Mouse (Mus musculus): ENCODE results near the gene 1700028J19Rik. TPM values are rescaled to one million over a fixed set of nuclear protein-coding genes. Genes with fewer than 3 reads are reported as not detected.

Gene 1700028J19Rik
- polyA plus RNA-seq, 1 experiment from 2014 or later: 1.8 TPM

DNA sequence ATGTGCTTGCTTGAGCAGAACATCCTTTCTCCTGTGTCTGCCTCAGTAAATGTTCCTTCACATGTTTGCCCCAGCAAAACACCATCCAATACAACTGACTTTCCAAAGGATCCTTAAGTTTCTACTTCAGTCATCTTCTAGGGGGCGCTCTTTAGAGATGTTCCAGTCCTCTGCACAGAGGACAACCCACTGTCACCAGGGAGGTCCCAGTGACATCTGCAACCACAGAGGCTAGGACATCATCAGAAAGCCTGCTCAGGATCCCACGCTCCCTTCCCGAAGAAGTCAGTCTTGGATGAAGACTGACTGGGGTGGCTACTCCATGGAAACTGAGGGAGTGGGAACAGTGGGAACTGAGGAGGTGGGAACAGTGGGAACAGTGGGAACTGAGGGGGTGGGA, 29.1 kb upstream of the 1700028J19Rik start:
- no peaks in the 10 kb centered on the region for H3K9me3 ChIP-seq (ENCODE audit: control insufficient read depth, low read length)
- H3K9ac ChIP-seq (replicated peaks; ENCODE audit: low read length): no peak overlapping the region
- H3K36me3 ChIP-seq (ENCODE audit: control insufficient read depth, insufficient read depth, low read length): no peaks in the 10 kb centered on the region
- no peaks in the 10 kb centered on the region for H3K4me1 ChIP-seq (ENCODE audit: control insufficient read depth, insufficient read depth, low read length)
- no peak overlapping the region for H3K4me3 ChIP-seq (replicated peaks; ENCODE audit: low read depth, low read length)
- 80% methylated on average over 3 of the region's 3 CpGs for WGBS
- no peak for ATAC-seq (ENCODE audit: low FRiP score, low TSS enrichment)
- H3K27ac ChIP-seq (replicated peaks; ENCODE audit: low read depth, low read length): no peak overlapping the region
- H3K4me2 ChIP-seq (ENCODE audit: low read length): no peak overlapping the region
- H3K27me3 ChIP-seq (ENCODE audit: control insufficient read depth, insufficient read depth, low read length): no peaks in the 10 kb centered on the region
- DNase-seq: no peak

DNA sequence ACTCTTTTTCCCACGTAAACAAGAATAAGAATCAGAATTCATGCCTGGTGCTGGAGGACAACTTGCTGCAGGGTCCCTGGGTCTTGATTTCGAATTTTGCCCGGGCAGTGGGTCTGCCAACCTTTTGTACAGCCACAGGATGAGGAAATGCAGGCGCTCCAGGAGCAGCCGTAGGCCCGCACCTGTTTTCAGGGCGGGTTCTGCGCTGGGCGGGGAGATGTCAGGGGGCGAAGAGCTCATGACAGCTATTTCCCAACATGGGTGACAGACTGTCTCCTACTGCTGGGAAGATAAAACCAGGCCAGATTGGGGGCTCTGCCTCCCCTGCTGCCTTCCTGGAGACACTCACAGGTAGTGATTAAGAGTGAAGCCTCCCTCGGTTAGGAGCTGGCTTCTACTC, 27.6 kb upstream of the 1700028J19Rik start:
- no peak overlapping the region for H3K9ac ChIP-seq (replicated peaks; ENCODE audit: low read length)
- H3K36me3 ChIP-seq (ENCODE audit: control insufficient read depth, insufficient read depth, low read length): no peaks in the 10 kb centered on the region
- H3K9me3 ChIP-seq (ENCODE audit: control insufficient read depth, low read length): no peaks in the 10 kb centered on the region
- H3K4me1 ChIP-seq (ENCODE audit: control insufficient read depth, insufficient read depth, low read length): no peaks in the 10 kb centered on the region
- 55% methylated on average over 11 of the region's 11 CpGs for WGBS
- H3K4me2 ChIP-seq (ENCODE audit: low read length): no peak overlapping the region
- no peaks in the 10 kb centered on the region for H3K27me3 ChIP-seq (ENCODE audit: control insufficient read depth, insufficient read depth, low read length)
- ATAC-seq (ENCODE audit: low FRiP score, low TSS enrichment): no peak
- H3K27ac ChIP-seq (replicated peaks; ENCODE audit: low read depth, low read length): no peak overlapping the region
- DNase-seq: no peak
- no peak overlapping the region for H3K4me3 ChIP-seq (replicated peaks; ENCODE audit: low read depth, low read length)

DNA sequence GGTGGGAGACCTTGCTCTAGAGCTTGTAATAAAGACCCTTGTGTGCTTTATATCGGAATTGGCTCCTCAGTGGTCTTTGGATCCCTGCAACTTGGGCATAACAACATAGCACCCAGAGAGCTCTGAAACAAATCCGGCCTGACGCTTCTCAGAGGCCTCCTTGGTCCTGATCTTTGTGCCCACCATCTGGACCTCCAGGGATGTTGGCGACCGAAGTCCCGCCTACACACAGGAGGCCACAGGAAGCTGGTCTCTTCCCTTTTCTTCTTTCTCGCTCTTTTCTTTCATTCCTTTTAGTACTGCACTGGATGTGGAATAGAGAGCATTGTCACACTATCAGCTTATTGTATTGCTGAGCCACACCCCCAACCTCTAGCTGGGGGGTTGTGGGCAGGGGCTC, 27.0 kb upstream of the 1700028J19Rik start:
- Histone ChIP-seq H3K4me1 (ENCODE audit: control insufficient read depth, insufficient read depth, low read length) (no peaks in the 10 kb centered on the region), H3K27ac (replicated peaks; ENCODE audit: low read depth, low read length) (no peak overlapping the region), H3K36me3 (ENCODE audit: control insufficient read depth, insufficient read depth, low read length) (no peaks in the 10 kb centered on the region), H3K4me2 (ENCODE audit: low read length) (no peak overlapping the region), H3K9ac (replicated peaks; ENCODE audit: low read length) (no peak overlapping the region), H3K27me3 (ENCODE audit: control insufficient read depth, insufficient read depth, low read length) (no peaks in the 10 kb centered on the region), H3K4me3 (replicated peaks; ENCODE audit: low read depth, low read length) (no peak overlapping the region), H3K9me3 (ENCODE audit: control insufficient read depth, low read length) (no peaks in the 10 kb centered on the region)
- no peak for ATAC-seq (ENCODE audit: low FRiP score, low TSS enrichment)
- WGBS: 58% methylated on average over 7 of the region's 7 CpGs
- DNase-seq: no peak

DNA sequence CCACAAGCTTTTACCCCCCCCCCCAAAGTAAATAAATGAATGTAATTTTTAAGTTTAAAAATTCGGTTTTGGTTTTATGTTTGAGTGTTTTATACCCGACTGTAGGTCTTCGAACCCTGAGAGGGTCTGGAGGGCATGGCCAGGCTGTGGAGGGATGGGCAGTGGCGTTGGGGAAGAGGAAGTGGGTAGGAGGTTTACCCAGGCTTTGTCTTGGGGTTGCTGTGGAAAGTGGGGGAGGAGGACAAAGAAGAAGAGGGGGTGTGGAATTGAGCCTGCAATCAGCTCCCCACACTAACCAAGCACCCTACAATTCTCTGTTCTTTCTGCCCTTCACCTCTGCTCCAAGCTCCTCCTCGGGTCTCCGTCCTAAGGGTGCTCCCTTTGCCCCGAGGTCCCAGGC, 26.1 kb upstream of the 1700028J19Rik start:
- Histone ChIP-seq H3K27ac (replicated peaks; ENCODE audit: low read depth, low read length) (no peak overlapping the region), H3K9ac (replicated peaks; ENCODE audit: low read length) (no peak overlapping the region), H3K4me1 (ENCODE audit: control insufficient read depth, insufficient read depth, low read length) (no peaks in the 10 kb centered on the region), H3K9me3 (ENCODE audit: control insufficient read depth, low read length) (no peaks in the 10 kb centered on the region), H3K36me3 (ENCODE audit: control insufficient read depth, insufficient read depth, low read length) (no peaks in the 10 kb centered on the region), H3K4me3 (replicated peaks; ENCODE audit: low read depth, low read length) (no peak overlapping the region), H3K27me3 (ENCODE audit: control insufficient read depth, insufficient read depth, low read length) (no peaks in the 10 kb centered on the region), H3K4me2 (ENCODE audit: low read length) (no peak overlapping the region)
- ATAC-seq (ENCODE audit: low FRiP score, low TSS enrichment) (no peak), DNase-seq (no peak)
- 93% methylated on average over 7 of the region's 7 CpGs for WGBS

DNA sequence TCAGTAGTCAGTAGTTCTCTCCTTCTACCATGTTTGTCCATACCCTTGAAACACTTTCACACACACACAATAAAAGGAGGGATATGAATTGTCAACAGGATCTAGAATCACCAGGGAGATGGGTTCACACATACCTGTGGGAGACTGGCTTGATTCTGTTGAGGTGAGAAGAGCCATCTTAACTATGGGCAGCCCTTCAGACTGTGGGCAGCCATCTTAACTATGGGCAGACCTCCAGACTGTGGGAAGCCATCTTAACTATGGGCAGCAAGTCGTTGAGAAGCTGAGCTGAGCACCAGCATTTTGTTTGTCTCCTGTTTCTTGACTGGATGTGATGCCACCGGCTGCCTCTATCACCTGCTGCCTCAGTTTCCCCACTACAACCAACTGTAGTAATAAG, 24.8 kb upstream of the 1700028J19Rik start:
- no peaks in the 10 kb centered on the region for H3K36me3 ChIP-seq (ENCODE audit: control insufficient read depth, insufficient read depth, low read length)
- H3K27me3 ChIP-seq (ENCODE audit: control insufficient read depth, insufficient read depth, low read length): no peaks in the 10 kb centered on the region; the same call in 1 of the 2 replicates
- DNase-seq: peak; percentile 66
- no peaks in the 10 kb centered on the region for H3K4me1 ChIP-seq (ENCODE audit: control insufficient read depth, insufficient read depth, low read length)
- no peaks in the 10 kb centered on the region for H3K9me3 ChIP-seq (ENCODE audit: control insufficient read depth, low read length)
- no peak overlapping the region for H3K9ac ChIP-seq (replicated peaks; ENCODE audit: low read length)
- no peak overlapping the region for H3K4me3 ChIP-seq (replicated peaks; ENCODE audit: low read depth, low read length)
- H3K4me2 ChIP-seq (ENCODE audit: low read length): no peak overlapping the region
- H3K27ac ChIP-seq (replicated peaks; ENCODE audit: low read depth, low read length): no peak overlapping the region
- no peak for ATAC-seq (ENCODE audit: low FRiP score, low TSS enrichment)
- 68% methylated on average over 2 of the region's 2 CpGs for WGBS

DNA sequence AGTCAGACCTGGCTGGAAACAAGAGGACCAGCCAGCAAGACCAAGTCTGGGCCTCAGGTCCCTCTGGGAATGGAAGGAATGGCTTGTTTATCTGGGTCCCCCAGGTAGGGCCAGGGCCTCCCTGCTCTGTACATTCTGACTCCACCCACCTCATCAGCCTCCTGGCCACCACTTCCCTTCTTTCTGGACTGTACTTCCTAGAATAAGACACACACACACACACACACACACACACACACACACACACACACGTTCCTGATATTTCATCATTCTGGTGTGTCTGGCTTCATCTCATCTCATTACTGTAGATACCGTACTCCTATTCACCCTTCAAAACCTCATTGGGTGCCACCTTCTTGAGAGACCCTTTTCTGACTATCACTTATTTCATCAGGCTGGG, 22.9 kb upstream of the 1700028J19Rik start:
- 92% methylated on average over 2 of the region's 2 CpGs for WGBS
- no peak for ATAC-seq (ENCODE audit: low FRiP score, low TSS enrichment)
- DNase-seq: no peak

DNA sequence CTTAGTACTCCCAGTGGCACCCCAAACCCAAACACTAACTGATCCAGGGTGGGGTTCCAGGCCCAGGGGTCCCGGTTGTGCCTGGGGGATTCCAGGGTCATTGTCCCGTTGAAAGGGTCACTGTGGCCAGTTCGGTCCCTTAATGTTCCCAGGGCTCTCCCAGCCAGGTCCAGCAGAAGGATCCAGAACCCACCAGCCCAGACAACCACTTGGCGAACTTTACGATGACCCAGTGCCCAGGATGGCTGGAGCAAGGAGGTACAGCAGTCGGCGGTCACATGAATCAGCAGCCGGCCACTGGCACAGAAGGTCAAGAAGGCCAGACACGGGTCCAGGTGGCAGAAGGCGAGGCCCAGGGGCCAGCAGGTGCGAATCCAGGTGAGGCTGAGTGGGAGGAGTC, 21.6 kb upstream of the 1700028J19Rik start:
- peaks cover 3% of the 10 kb centered on the region; the same call in 1 of the 2 replicates for H3K4me1 ChIP-seq (ENCODE audit: control insufficient read depth, insufficient read depth, low read length)
- ATAC-seq (ENCODE audit: low FRiP score, low TSS enrichment) (no peak), DNase-seq (no peak)
- H3K4me2 ChIP-seq (ENCODE audit: low read length): no peak overlapping the region
- H3K27ac ChIP-seq (replicated peaks; ENCODE audit: low read depth, low read length): no peak overlapping the region
- no peaks in the 10 kb centered on the region for H3K9me3 ChIP-seq (ENCODE audit: control insufficient read depth, low read length)
- no peaks in the 10 kb centered on the region; the same call in 1 of the 2 replicates for H3K27me3 ChIP-seq (ENCODE audit: control insufficient read depth, insufficient read depth, low read length)
- 83% methylated on average over 11 of the region's 11 CpGs for WGBS
- no peaks in the 10 kb centered on the region for H3K36me3 ChIP-seq (ENCODE audit: control insufficient read depth, insufficient read depth, low read length)
- no peak overlapping the region for H3K4me3 ChIP-seq (replicated peaks; ENCODE audit: low read depth, low read length)
- 0 out of 2 replicates have a peak overlapping the region, but pooled peaks have one; percentile 4 for H3K9ac ChIP-seq (replicated peaks; ENCODE audit: low read length)

More for the DNA sequence above, 22.9 kb upstream of the 1700028J19Rik start:
- Histone ChIP-seq H3K4me3 (replicated peaks; ENCODE audit: low read depth, low read length) (no peak overlapping the region), H3K36me3 (ENCODE audit: control insufficient read depth, insufficient read depth, low read length) (no peaks in the 10 kb centered on the region), H3K27ac (replicated peaks; ENCODE audit: low read depth, low read length) (no peak overlapping the region), H3K9ac (replicated peaks; ENCODE audit: low read length) (no peak overlapping the region), H3K9me3 (ENCODE audit: control insufficient read depth, low read length) (no peaks in the 10 kb centered on the region), H3K4me1 (ENCODE audit: control insufficient read depth, insufficient read depth, low read length) (no peaks in the 10 kb centered on the region), H3K4me2 (ENCODE audit: low read length) (no peak overlapping the region), H3K27me3 (ENCODE audit: control insufficient read depth, insufficient read depth, low read length) (no peaks in the 10 kb centered on the region; the same call in 1 of the 2 replicates)

DNA sequence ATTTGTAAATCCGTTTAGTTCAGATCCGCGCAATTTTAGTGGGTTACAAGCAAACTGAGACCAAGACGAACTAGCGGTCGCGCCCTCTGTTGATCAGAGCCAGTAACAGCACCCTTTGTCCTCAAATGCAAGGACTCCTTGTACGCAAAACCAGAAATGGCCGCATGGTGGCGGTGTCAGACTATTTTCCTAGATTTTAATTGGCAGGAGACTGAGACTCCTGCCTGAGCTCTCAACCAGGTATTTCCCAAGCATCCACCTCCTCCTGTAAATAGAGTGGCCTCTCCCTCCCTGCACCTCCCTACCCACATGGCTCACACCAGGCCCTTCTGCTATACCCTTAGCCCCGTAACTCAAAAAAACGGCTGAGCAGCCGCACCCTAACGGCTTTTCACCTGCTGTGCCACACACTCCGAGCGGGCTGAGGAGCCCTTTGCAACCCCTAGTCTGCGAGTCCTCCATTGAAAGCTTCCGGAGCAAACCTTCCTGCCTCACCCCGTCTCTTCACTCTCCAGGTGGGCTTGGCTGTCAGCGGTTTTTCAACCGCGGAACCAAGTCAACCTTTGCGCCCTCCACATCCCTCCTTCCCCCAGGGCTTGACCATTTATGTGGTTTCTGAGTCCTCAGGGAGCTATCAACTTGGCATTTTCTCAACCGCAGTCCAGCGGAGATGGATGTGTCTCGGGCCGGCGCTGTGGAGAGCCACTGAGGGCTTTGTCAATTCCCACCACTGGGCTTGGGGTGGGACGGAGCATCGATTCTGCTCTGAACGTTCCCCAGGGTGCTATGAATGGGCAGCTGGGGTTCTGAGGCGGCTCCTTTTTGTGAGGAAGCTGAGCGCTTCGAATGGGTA, 16.5 kb upstream of the 1700028J19Rik start:
- Histone ChIP-seq H3K4me1 (ENCODE audit: control insufficient read depth, insufficient read depth, low read length) (peaks cover 6% of the 10 kb centered on the region; the same call in 1 of the 2 replicates), H3K27ac (replicated peaks; ENCODE audit: low read depth, low read length) (peak overlapping the region; percentile 37), H3K9ac (replicated peaks; ENCODE audit: low read length) (peak overlapping the region; percentile 47), H3K4me3 (replicated peaks; ENCODE audit: low read depth, low read length) (peak overlapping the region; percentile 33), H3K27me3 (ENCODE audit: control insufficient read depth, insufficient read depth, low read length) (no peaks in the 10 kb centered on the region; the same call in 1 of the 2 replicates), H3K4me2 (ENCODE audit: low read length) (peak overlapping the region; percentile 64), H3K36me3 (ENCODE audit: control insufficient read depth, insufficient read depth, low read length) (no peaks in the 10 kb centered on the region), H3K9me3 (ENCODE audit: control insufficient read depth, low read length) (no peaks in the 10 kb centered on the region)
- 2% methylated on average over 34 of the region's 34 CpGs for WGBS
- ATAC-seq (ENCODE audit: low FRiP score, low TSS enrichment): peak; percentile 83
- peak; percentile 99 for DNase-seq

DNA sequence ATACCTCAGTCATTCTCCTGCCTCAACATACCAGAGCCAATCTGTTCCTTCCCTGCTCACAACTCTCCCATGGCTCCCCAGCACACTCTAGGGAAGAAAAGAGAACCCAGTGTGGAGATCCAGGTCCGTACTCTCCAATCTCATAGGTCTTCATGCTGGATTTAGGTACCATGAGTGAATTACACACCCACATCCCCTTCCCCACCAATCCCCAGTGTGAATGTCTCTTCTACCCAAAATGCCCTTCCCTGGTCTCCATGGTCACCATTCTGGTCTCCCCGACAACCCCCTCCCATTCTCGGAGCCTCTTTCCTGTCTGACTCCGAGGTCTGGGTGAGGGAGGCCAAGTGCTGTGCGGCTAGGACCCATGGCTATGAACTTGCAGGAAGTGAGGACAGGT, 14.7 kb upstream of the 1700028J19Rik start, which contains the start of gene Gm15517:
TSS of gene Gm15517 (plus strand) at position 301 of the 400 bp plus-strand sequence.
- Histone ChIP-seq H3K9me3 (ENCODE audit: control insufficient read depth, low read length) (no peaks in the 10 kb centered on the region), H3K4me1 (ENCODE audit: control insufficient read depth, insufficient read depth, low read length) (peaks cover 6% of the 10 kb centered on the region; the same call in 1 of the 2 replicates), H3K27ac (replicated peaks; ENCODE audit: low read depth, low read length) (no peak within 1 kb of the TSS), H3K27me3 (ENCODE audit: control insufficient read depth, insufficient read depth, low read length) (no peaks in the 10 kb centered on the region), H3K4me3 (replicated peaks; ENCODE audit: low read depth, low read length) (no peak within 1 kb of the TSS), H3K36me3 (ENCODE audit: control insufficient read depth, insufficient read depth, low read length) (no peaks in the 10 kb centered on the region), H3K4me2 (ENCODE audit: low read length) (no peak within 1 kb of the TSS), H3K9ac (replicated peaks; ENCODE audit: low read length) (no peak within 1 kb of the TSS)
- ATAC-seq (ENCODE audit: low FRiP score, low TSS enrichment): no peak
- no peak for DNase-seq
- 42% methylated on average over 5 of the region's 5 CpGs for WGBS

Data from midbrain, embryonic 14.5 days (tissue).